Mouse (Mus musculus) myocyte (in vitro differentiated cells): ENCODE data around the gene Xrcc3. TPM values are rescaled to one million over a fixed set of nuclear protein-coding genes. Genes with fewer than 3 reads are reported as not detected.

ENCODE experiments used
- H3K27me3 ChIP-seq: one replicate; pipeline ENCODE4 v1.6.1; 2011; ENCODE audit not compliant: control insufficient read depth, insufficient read depth, insufficient read length
- H3K36me3 ChIP-seq: one replicate; pipeline ENCODE4 v1.6.1; 2011; ENCODE audit not compliant: control insufficient read depth, insufficient read depth
- H3K4me2 ChIP-seq: one replicate; pipeline ENCODE4 v1.6.1; 2011; ENCODE audit warnings: low read depth, control low read depth
- H3K4me3 ChIP-seq: one replicate; pipeline ENCODE4 v1.5.1; 2011; ENCODE audit warnings: mild to moderate bottlenecking, control low read depth, moderate library complexity
- H3K79me2 ChIP-seq: one replicate; pipeline ENCODE4 v1.6.1; 2011; ENCODE audit not compliant: control insufficient read depth, insufficient read depth
- H3ac ChIP-seq: one replicate; pipeline ENCODE4 v1.6.1; 2011; ENCODE audit not compliant: control insufficient read depth, insufficient read length
- CEBPB ChIP-seq: IDR thresholded peaks from 2 replicates; pipeline ENCODE4 v1.6.1; 2011; ENCODE audit warnings: mild to moderate bottlenecking, moderate library complexity; ENCODE audit not compliant: poor library complexity, insufficient read depth, severe bottlenecking
- E2F4 ChIP-seq: IDR thresholded peaks from one replicate; pipeline ENCODE4 v1.6.1; 2011; ENCODE audit warnings: mild to moderate bottlenecking, control low read depth, moderate library complexity; ENCODE audit not compliant: insufficient read depth
- MAX ChIP-seq: IDR thresholded peaks from one replicate; pipeline ENCODE4 v1.6.1; 2011; ENCODE audit warnings: low read depth, mild to moderate bottlenecking, control low read depth
- MYOD1 ChIP-seq, 3 experiments: IDR thresholded peaks; one replicate each; pipeline ENCODE4 v1.6.1; 2011; ENCODE audit warnings: control low read depth in 2 of 3, low read depth in 2 of 3, mild to moderate bottlenecking in 2 of 3, moderate library complexity in 1 of 3; ENCODE audit not compliant: insufficient read length in 2 of 3, control insufficient read depth in 1 of 3
- MYOG ChIP-seq, 3 experiments: IDR thresholded peaks; one replicate each; pipeline ENCODE4 v1.6.1; 2011; ENCODE audit warnings: control low read depth in 2 of 3, low read depth in 2 of 3, mild to moderate bottlenecking in 2 of 3; ENCODE audit not compliant: insufficient read length in 2 of 3, control insufficient read depth in 1 of 3, insufficient read depth in 1 of 3
- POLR2A ChIP-seq: IDR thresholded peaks from one replicate; pipeline ENCODE4 v1.6.1; 2011; ENCODE audit warnings: low read depth, mild to moderate bottlenecking, control low read depth, moderate library complexity; ENCODE audit not compliant: insufficient read length
- POLR2AphosphoS2 ChIP-seq: IDR thresholded peaks from one replicate; pipeline ENCODE4 v1.6.1; 2011; ENCODE audit warnings: low read depth, control low read depth; ENCODE audit not compliant: insufficient read length
- REST ChIP-seq: IDR thresholded peaks from one replicate; pipeline ENCODE4 v1.6.1; 2011; ENCODE audit warnings: mild to moderate bottlenecking, control low read depth, moderate library complexity; ENCODE audit not compliant: insufficient read depth, insufficient read length
- SRF ChIP-seq: IDR thresholded peaks from one replicate; pipeline ENCODE4 v1.6.1; 2011; ENCODE audit warnings: low read depth; ENCODE audit not compliant: control insufficient read depth, insufficient read length
- TCF12 ChIP-seq: IDR thresholded peaks from one replicate; pipeline ENCODE4 v1.6.1; 2011; ENCODE audit warnings: mild to moderate bottlenecking, control low read depth; ENCODE audit not compliant: poor library complexity, insufficient read depth, severe bottlenecking
- TCF3 ChIP-seq: IDR thresholded peaks from one replicate; pipeline ENCODE4 v1.6.1; 2011; ENCODE audit warnings: low read depth, control low read depth; ENCODE audit not compliant: insufficient read length
- USF1 ChIP-seq: IDR thresholded peaks from one replicate; pipeline ENCODE4 v1.6.1; 2011; ENCODE audit warnings: low read depth, mild to moderate bottlenecking, control low read depth, moderate library complexity
- polyA plus RNA-seq: library from polyadenylated mRNA; unstranded; fragments of >200 nt; fragmentation: generic; extraction: Trizol; gene quantifications from one replicate; pipeline ENCODE4 v1.2.1, GENCODE M21; 2012; ENCODE audit warnings: missing spikeins

Xrcc3 gene
- polyA plus RNA-seq, 1 experiment = 4.9 TPM

DNA sequence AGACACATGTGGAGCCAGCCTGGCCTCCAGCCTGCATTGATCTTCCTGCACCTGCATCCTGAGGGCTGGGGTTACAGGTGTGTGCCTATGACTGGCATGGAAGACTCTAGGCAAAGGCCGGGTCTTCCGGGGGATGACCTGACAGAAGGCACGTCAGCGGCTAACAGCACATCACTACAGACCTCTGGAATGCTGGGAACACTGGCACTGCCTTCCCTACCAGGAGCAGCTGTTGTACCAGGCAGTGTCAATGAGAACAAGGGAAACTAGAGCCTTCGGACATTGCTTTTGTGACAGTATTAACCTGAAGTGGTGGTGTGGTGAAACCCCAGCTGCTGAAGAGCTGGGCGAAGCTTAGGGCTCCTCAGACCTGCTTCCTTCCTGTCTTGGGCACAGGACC, 4.9 kb downstream of the Xrcc3 start:
- H3ac ChIP-seq = no peak overlapping the region

DNA sequence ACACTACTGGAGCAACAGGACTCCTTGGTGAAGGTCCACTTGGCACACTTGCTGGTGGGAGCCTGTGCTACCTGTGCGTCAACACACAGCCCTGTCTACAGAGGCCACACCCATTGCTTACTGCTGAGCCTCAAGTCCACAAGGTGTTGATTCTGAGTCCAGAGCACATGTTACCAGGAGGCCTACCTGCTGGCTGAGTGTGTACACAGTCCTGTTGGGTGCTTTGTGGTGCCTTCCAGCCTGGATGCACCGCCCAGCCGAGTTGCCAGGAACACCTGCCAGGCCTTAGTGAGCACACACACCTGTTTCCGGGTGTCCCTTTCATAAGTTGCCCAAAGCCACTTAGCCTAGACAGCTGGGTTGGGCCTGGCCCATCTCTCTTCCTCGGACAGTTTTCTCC, 10.1 kb downstream of the Xrcc3 start:
- no peaks in the 10 kb centered on the region for H3K79me2 ChIP-seq
- TF ChIP-seq MAX (no peak), REST (no peak), E2F4 (no peak), MYOG (IDR thresholded peaks at IDR 0.05; ENCODE audit: control insufficient read depth in 1 of 3, insufficient read depth in 1 of 3, insufficient read length in 2 of 3, low read depth in 2 of 3) (peak in 2 of 3 experiments; percentile 52 to 73), SRF (no peak), TCF3 (peak; percentile 15), CEBPB (no peak), MYOD1 (IDR thresholded peaks at IDR 0.05; ENCODE audit: control insufficient read depth in 1 of 3, insufficient read length in 2 of 3, low read depth in 2 of 3) (peak in 2 of 3 experiments; percentile 54 to 67), POLR2A (peak; percentile 18), TCF12 (no peak), USF1 (no peak), POLR2AphosphoS2 (peak; percentile 71)
- H3K36me3 ChIP-seq = peaks cover 16% of the 10 kb centered on the region
- H3K27me3 ChIP-seq = no peaks in the 10 kb centered on the region
- H3ac ChIP-seq = no peak overlapping the region
- H3K4me2 ChIP-seq = no peak overlapping the region
- no peak overlapping the region for H3K4me3 ChIP-seq

More for the DNA sequence above, 4.9 kb downstream of the Xrcc3 start:
- TF ChIP-seq POLR2AphosphoS2 (peak; percentile 90), MYOG (IDR thresholded peaks at IDR 0.05; ENCODE audit: control insufficient read depth in 1 of 3, insufficient read depth in 1 of 3, insufficient read length in 2 of 3, low read depth in 2 of 3) (peak in 1 of 3 experiments; percentile 63), E2F4 (no peak), REST (no peak), MYOD1 (IDR thresholded peaks at IDR 0.05; ENCODE audit: control insufficient read depth in 1 of 3, insufficient read length in 2 of 3, low read depth in 2 of 3) (peak in 2 of 3 experiments; percentile 40 to 69)
- H3K79me2 ChIP-seq = no peaks in the 10 kb centered on the region
- H3K27me3 ChIP-seq = no peaks in the 10 kb centered on the region
- H3K4me2 ChIP-seq = peak overlapping the region; percentile 48
- H3K36me3 ChIP-seq = peaks cover 7% of the 10 kb centered on the region
- no peak overlapping the region for H3K4me3 ChIP-seq

DNA sequence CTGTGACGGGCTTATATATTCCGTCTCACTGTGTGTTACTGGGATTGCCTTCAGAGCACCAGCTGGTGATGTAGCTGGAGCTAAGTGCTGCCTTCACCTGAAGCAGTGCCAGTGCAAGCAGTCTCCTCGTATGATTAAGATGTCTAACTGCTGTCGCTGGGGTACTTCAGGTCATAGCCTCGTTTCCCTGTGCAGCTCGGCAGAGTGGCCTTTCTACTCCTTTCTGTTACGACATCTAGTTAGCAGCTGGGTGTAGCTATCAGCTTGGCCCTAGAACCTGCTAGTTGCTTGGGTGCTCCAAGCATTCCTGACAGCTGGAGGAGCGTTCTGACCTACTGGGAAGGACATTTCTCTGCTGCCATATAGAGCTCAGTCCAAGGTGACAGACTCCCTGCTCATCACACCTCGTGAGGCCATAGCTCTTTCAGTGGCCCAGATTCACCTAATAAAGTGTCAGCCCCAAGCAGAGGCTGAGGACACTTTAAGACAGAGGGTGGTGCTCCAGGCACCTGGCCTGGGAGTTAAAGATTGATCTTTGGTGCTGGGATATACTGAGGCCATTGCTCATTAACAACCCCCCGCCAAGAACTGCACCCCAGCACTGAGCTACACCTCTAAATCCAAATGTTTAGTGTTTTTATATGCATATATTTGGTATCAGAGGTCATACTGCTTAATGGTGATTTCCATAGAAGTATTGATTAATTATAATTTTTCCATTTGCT, 13.1 kb downstream of the Xrcc3 start:
- H3ac ChIP-seq = no peak overlapping the region
- H3K4me2 ChIP-seq = no peak overlapping the region
- no peak for TF ChIP-seq USF1
- TF ChIP-seq TCF3 = no peak
- TF ChIP-seq POLR2AphosphoS2 = no peak
- TF ChIP-seq CEBPB = no peak
- TF ChIP-seq E2F4 = no peak
- no peak for TF ChIP-seq MAX
- no peak for TF ChIP-seq POLR2A
- no peak for TF ChIP-seq SRF
- no peak for TF ChIP-seq MYOG (IDR thresholded peaks at IDR 0.05; ENCODE audit: control insufficient read depth in 1 of 3, insufficient read depth in 1 of 3, insufficient read length in 2 of 3, low read depth in 2 of 3)
- TF ChIP-seq TCF12 = no peak
- TF ChIP-seq REST = no peak
- TF ChIP-seq MYOD1 (IDR thresholded peaks at IDR 0.05; ENCODE audit: control insufficient read depth in 1 of 3, insufficient read length in 2 of 3, low read depth in 2 of 3) = no peak

DNA sequence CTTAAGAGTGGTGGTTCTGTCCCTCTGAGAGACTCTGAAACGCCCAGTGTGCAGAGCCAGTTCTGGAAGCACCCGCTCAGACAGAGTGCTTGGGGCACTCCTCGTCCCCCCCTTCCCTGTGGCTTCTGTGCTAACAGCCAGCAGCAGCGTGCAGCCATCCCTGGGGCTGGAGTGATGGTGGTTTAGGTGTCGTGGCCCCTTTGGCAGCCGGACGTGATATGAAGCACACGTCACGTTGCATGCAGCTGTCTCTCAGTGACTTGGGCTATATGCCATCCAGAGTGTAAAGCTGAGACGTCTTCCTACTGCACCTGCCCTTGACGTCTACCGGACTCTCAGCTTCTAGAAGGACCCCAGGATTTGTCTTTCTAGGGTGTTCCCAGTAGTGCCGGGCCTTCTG, 15.2 kb downstream of the Xrcc3 start:
- peaks cover 11% of the 10 kb centered on the region for H3K36me3 ChIP-seq
- TF ChIP-seq REST = no peak
- no peak for TF ChIP-seq MAX
- no peak for TF ChIP-seq TCF3
- TF ChIP-seq USF1 = no peak
- no peak for TF ChIP-seq SRF
- no peak for TF ChIP-seq CEBPB
- TF ChIP-seq MYOD1 (IDR thresholded peaks at IDR 0.05; ENCODE audit: control insufficient read depth in 1 of 3, insufficient read length in 2 of 3, low read depth in 2 of 3) = peak in 2 of 3 experiments; percentile 11 to 45
- peak in 1 of 3 experiments; percentile 64 for TF ChIP-seq MYOG (IDR thresholded peaks at IDR 0.05; ENCODE audit: control insufficient read depth in 1 of 3, insufficient read depth in 1 of 3, insufficient read length in 2 of 3, low read depth in 2 of 3)
- no peak for TF ChIP-seq TCF12
- no peak overlapping the region for H3K4me2 ChIP-seq
- H3K4me3 ChIP-seq = no peak overlapping the region
- H3K79me2 ChIP-seq = no peaks in the 10 kb centered on the region
- no peaks in the 10 kb centered on the region for H3K27me3 ChIP-seq
- H3ac ChIP-seq = no peak overlapping the region

More for the DNA sequence above, 13.1 kb downstream of the Xrcc3 start:
- Histone ChIP-seq H3K79me2 (no peaks in the 10 kb centered on the region), H3K4me3 (no peak overlapping the region), H3K36me3 (peaks cover 19% of the 10 kb centered on the region), H3K27me3 (no peaks in the 10 kb centered on the region)
